Mouse (Mus musculus) liver, embryonic 14.5 days (tissue): Measurements from ENCODE around the gene Relb. TPM values are rescaled to one million over a fixed set of nuclear protein-coding genes. Genes with fewer than 3 reads are reported as not detected.

ENCODE experiments used
- ATAC-seq: fragments of 200-750 bp; cut with Nextera tagmentation; 2 replicates; pipeline ENCODE4 v1.8.0; 2017; ENCODE audit warnings: moderate number of reproducible peaks, mild to moderate bottlenecking, moderate library complexity; ENCODE audit not compliant: insufficient read depth
- DNase-seq, 3 experiments: peaks; one replicate each; pipeline ENCODE4 v3.0.0-alpha.2; 2012 to 2013; ENCODE audit warnings: low read depth in 3 of 3, low spot score in 3 of 3
- H3K27ac ChIP-seq: fragments of 300-500 bp; sonication (generic); 2 replicates; pipeline ENCODE4 v1.5.1; 2014; ENCODE audit warnings: moderate library complexity, mild to moderate bottlenecking, control low read depth, inconsistent platforms
- H3K27me3 ChIP-seq: fragments of 300-500 bp; sonication (generic); 2 replicates; pipeline ENCODE4 v1.6.1; 2014; ENCODE audit warnings: mild to moderate bottlenecking, low read length, moderate library complexity; ENCODE audit not compliant: control insufficient read depth, insufficient read depth
- H3K36me3 ChIP-seq: fragments of 300-500 bp; sonication (generic); replicated peaks from 2 replicates; pipeline ENCODE4 v1.6.1; 2014; ENCODE audit warnings: low read depth; ENCODE audit not compliant: control insufficient read depth, insufficient read depth
- H3K4me1 ChIP-seq, 2 experiments: fragments of 200-500 bp in 1 of 2; fragments of 300-500 bp in 1 of 2; sonication (generic) in 1 of 2; replicated peaks; 2 replicates each; pipeline ENCODE4 v1.6.1; 2012 to 2014; ENCODE audit warnings: antibody characterized with exemption in 1 of 2, inconsistent platforms in 1 of 2, low read length in 1 of 2; ENCODE audit not compliant: control insufficient read depth in 2 of 2, insufficient read depth in 2 of 2
- H3K4me2 ChIP-seq: fragments of 300-500 bp; sonication (generic); 2 replicates; pipeline ENCODE4 v1.6.1; 2014; ENCODE audit warnings: low read depth, mild to moderate bottlenecking, control low read depth, moderate library complexity
- H3K4me3 ChIP-seq, 2 experiments: fragments of 200-500 bp in 1 of 2; fragments of 300-500 bp in 1 of 2; sonication (generic) in 1 of 2; 2 replicates each; pipeline ENCODE4 v1.5.1; 2012 to 2014; ENCODE audit warnings: low read depth in 2 of 2, low read length in 2 of 2, mild to moderate bottlenecking in 2 of 2, control low read depth in 1 of 2, inconsistent platforms in 1 of 2, moderate library complexity in 1 of 2; ENCODE audit not compliant: insufficient read depth in 1 of 2
- H3K9ac ChIP-seq: fragments of 300-500 bp; sonication (generic); replicated peaks from 2 replicates; pipeline ENCODE4 v1.6.1; 2014; ENCODE audit warnings: mild to moderate bottlenecking, control low read depth, moderate library complexity
- H3K9me3 ChIP-seq: fragments of 300-500 bp; sonication (generic); 2 replicates; pipeline ENCODE4 v1.6.1; 2016; ENCODE audit warnings: low read length, mixed read lengths; ENCODE audit not compliant: control insufficient read depth
- CTCF ChIP-seq: IDR thresholded peaks from 2 replicates; pipeline ENCODE4 v1.5.1; 2016; ENCODE audit warnings: antibody characterized with exemption, low read depth, control low read depth
- EP300 ChIP-seq: IDR thresholded peaks from 2 replicates; pipeline ENCODE4 v1.6.1; 2016; ENCODE audit warnings: antibody characterized with exemption, low read depth
- WGBS: fragments of 180-500 bp; shearing (Covaris S2); extraction: QIAGEN DNeasy Blood & Tissue Kit; methylation state at CpG from one replicate; pipeline ENCODE4 v1.1.7; 2014; ENCODE audit not compliant: insufficient replicate concordance; 5-methylcytosine and 5-hydroxymethylcytosine counted together
- polyA plus RNA-seq, 2 experiments: library from polyadenylated mRNA; depleted of rRNA in 1 of 2; stranded (reverse) in 1 of 2; unstranded in 1 of 2; fragments of >200 nt; fragmentation: Nextera tagmentation in 1 of 2; extraction: Ambion mirVana in 1 of 2; gene quantifications; 2 replicates each; pipeline versions ENCODE4 v1.2.1 to v1.2.3; 2012 to 2014

Gene Relb
- polyA plus RNA-seq, 2 experiments: 0.89 to 1.1 TPM

DNA sequence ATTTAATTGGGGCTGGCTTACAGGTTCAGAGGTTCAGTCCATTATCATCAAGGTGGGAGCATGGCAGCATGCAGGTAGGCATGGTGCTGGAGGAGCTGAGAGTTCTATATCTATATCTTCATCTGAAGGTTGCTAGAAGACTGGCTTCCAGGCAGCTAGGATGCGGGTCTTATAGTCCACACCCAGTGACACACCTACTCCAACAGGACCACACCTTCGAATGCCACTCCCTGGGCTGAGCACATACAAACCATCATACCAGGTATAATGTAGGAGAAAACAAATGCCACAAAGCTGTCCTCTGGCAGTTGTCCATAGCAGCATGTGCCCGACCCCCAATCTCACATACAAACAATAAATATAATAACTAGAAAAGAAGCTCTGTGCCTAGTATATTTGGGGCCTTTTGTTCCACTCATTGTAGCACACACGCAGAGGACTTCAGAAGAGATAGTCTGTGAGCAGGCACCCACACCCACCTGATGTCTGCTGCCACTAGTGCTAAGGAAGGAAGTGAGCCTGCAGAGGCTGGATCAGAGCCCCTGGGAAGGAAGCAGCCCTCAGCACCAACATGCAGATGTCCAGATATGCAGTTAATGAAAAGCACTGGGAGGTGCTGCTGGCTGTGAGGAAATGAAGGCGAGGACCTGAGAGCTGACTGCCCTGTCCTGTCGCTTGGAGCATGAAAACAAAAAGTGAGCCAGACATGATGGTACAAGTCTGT lies 22.0 kb upstream of the Relb start:
- 46% methylated on average over 6 of the region's 6 CpGs for WGBS
- H3K27ac ChIP-seq: 0 out of 2 replicates have a peak overlapping the region, but pooled peaks have one; percentile 12

DNA sequence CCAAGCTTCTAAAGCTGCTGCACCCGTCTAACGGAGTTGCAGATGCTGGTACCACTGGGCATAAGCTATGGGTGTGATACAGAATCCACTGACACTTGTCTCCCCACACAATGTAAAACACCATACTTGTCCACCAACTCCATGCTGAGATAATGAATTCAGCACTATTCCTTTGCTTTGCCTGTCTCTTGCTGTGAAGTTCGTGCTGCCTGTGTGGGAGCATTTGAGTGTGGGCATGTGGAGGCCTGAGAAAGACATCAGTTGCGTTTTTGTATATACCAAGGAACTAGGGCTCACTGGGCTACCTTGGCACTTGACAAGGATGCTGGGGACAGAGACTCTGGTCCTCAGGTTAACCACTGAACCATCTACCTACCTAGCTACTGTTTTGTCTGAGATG lies 12.0 kb upstream of the Relb start:
- TF ChIP-seq CTCF (no peak), EP300 (no peak)
- ATAC-seq (no peak), DNase-seq (no peak)
- 88% methylated on average over 4 of the region's 4 CpGs for WGBS
- no peaks in the 10 kb centered on the region for H3K9me3 ChIP-seq
- H3K4me1 ChIP-seq: no peaks in the 10 kb centered on the region
- no peak overlapping the region for H3K9ac ChIP-seq
- H3K4me2 ChIP-seq: no peak overlapping the region
- H3K27ac ChIP-seq: no peak overlapping the region
- peaks cover 75% of the 10 kb centered on the region for H3K36me3 ChIP-seq
- H3K27me3 ChIP-seq: no peaks in the 10 kb centered on the region
- no peak overlapping the region for H3K4me3 ChIP-seq

More for the DNA sequence above, 22.0 kb upstream of the Relb start:
- Histone ChIP-seq H3K4me2 (peak overlapping the region; percentile 18), H3K4me3 (no peak overlapping the region), H3K9me3 (no peaks in the 10 kb centered on the region), H3K36me3 (peaks cover 32% of the 10 kb centered on the region), H3K9ac (no peak overlapping the region; the same call in 1 of the 2 replicates), H3K4me1 (peaks cover 10% of the 10 kb centered on the region in 2 experiments), H3K27me3 (no peaks in the 10 kb centered on the region)
- ATAC-seq (peak; percentile 55; the same call in 1 of the 2 replicates), DNase-seq (no peak)
- TF ChIP-seq EP300 (no peak), CTCF (no peak)

- WGBS: 79% methylated on average over 11 of the region's 11 CpGs
- Histone ChIP-seq H3K4me1 (peaks cover 15 to 16% of the 10 kb centered on the region in 2 experiments), H3K27me3 (no peaks in the 10 kb centered on the region), H3K9me3 (no peaks in the 10 kb centered on the region), H3K4me2 (no peak overlapping the region), H3K9ac (no peak overlapping the region), H3K36me3 (peaks cover 49% of the 10 kb centered on the region), H3K4me3 (no peak overlapping the region), H3K27ac (no peak overlapping the region)
- no peak for ATAC-seq
- DNase-seq: no peak
- TF ChIP-seq CTCF (no peak), EP300 (no peak)
These were observed 6.0 kb upstream of the Relb start for GRCm38 (mm10) chr7:19635074-19635827.

- ATAC-seq: no peak
- Histone ChIP-seq H3K4me1 (peaks cover 18 to 19% of the 10 kb centered on the region in 2 experiments), H3K9ac (no peak overlapping the region), H3K9me3 (no peaks in the 10 kb centered on the region), H3K27me3 (no peaks in the 10 kb centered on the region), H3K27ac (no peak overlapping the region), H3K4me3 (no peak overlapping the region), H3K36me3 (peaks cover 45% of the 10 kb centered on the region), H3K4me2 (no peak overlapping the region)
- 93% methylated on average over 2 of the region's 2 CpGs for WGBS
- no peak for DNase-seq
- TF ChIP-seq EP300: no peak
- no peak for TF ChIP-seq CTCF
These were observed 5.4 kb upstream of the Relb start for GRCm38 (mm10) chr7:19634591-19634990.

DNA sequence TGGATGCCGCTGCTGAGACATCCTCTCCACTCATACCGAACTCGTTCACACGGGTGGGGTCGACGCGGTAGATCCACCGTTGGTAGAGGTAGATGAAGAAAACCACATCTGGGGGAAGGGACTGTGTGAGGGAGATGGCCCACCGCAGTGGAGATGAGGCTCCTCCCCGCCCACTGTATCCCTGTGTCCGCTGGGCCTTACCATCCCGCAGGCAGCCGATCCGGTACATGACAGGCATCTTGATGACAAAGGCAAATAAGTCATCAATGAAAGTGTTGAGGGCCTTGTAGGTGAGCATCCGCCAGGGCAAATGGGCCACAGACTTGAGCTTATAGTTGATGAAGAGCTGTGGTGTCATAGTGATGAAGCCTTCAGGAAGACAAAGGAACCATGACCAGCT lies 4.6 kb upstream of the Relb start:
- Histone ChIP-seq H3K4me2 (no peak overlapping the region), H3K4me1 (peaks cover 19 to 20% of the 10 kb centered on the region in 2 experiments), H3K36me3 (peaks cover 41% of the 10 kb centered on the region), H3K4me3 (no peak overlapping the region), H3K9ac (no peak overlapping the region), H3K27ac (no peak overlapping the region; the same call in 1 of the 2 replicates), H3K9me3 (no peaks in the 10 kb centered on the region), H3K27me3 (no peaks in the 10 kb centered on the region)
- TF ChIP-seq EP300: no peak
- no peak for DNase-seq
- no peak for ATAC-seq
- 76% methylated on average over 15 of the region's 15 CpGs for WGBS
